Mouse (Mus musculus) neural tube, embryonic 13.5 days (tissue): Measurements from ENCODE around the gene Ece2. TPM values are rescaled to one million over a fixed set of nuclear protein-coding genes. Genes with fewer than 3 reads are reported as not detected.

ENCODE experiments used
- ATAC-seq: fragments of 200-750 bp; cut with Nextera tagmentation; 2 replicates; pipeline ENCODE4 v1.8.0; 2017; ENCODE audit warnings: low read depth, mild to moderate bottlenecking, moderate TSS enrichment, moderate library complexity
- H3K27ac ChIP-seq: fragments of 300-500 bp; sonication (generic); replicated peaks from 2 replicates; pipeline ENCODE4 v1.5.1; 2015; ENCODE audit warnings: moderate library complexity, mild to moderate bottlenecking, inconsistent platforms
- H3K27me3 ChIP-seq: fragments of 300-500 bp; sonication (generic); 2 replicates; pipeline ENCODE4 v1.6.1; 2015; ENCODE audit warnings: mild to moderate bottlenecking, inconsistent platforms
- H3K36me3 ChIP-seq: fragments of 300-500 bp; sonication (generic); 2 replicates; pipeline ENCODE4 v1.6.1; 2015; ENCODE audit warnings: mild to moderate bottlenecking, inconsistent platforms
- H3K4me1 ChIP-seq: fragments of 300-500 bp; sonication (generic); replicated peaks from 2 replicates; pipeline ENCODE4 v1.6.1; 2015; ENCODE audit warnings: inconsistent platforms
- H3K4me2 ChIP-seq: fragments of 300-500 bp; sonication (generic); 2 replicates; pipeline ENCODE4 v1.6.1; 2015; ENCODE audit warnings: inconsistent platforms, mild to moderate bottlenecking, moderate library complexity
- H3K4me3 ChIP-seq: fragments of 300-500 bp; sonication (generic); 2 replicates; pipeline ENCODE4 v1.5.1; 2015; ENCODE audit warnings: mild to moderate bottlenecking, inconsistent platforms
- H3K9ac ChIP-seq: fragments of 300-500 bp; sonication (generic); 2 replicates; pipeline ENCODE4 v1.6.1; 2015; ENCODE audit warnings: moderate library complexity, mild to moderate bottlenecking, inconsistent platforms
- H3K9me3 ChIP-seq: fragments of 300-500 bp; sonication (generic); 2 replicates; pipeline ENCODE4 v1.6.1; 2016; ENCODE audit warnings: inconsistent platforms
- WGBS: fragments of 180-500 bp; shearing (Covaris S2); methylation state at CpG from one replicate; pipeline ENCODE4 v1.1.7; 2015; 5-methylcytosine and 5-hydroxymethylcytosine counted together
- polyA plus RNA-seq: library from polyadenylated mRNA; unstranded; fragments of >200 nt; fragmentation: Nextera tagmentation; extraction: Ambion mirVana; gene quantifications from 2 replicates; pipeline ENCODE4 v1.2.1, GENCODE M21; 2015

The Ece2 gene
- polyA plus RNA-seq, result 12.2 and 12.8 TPM in 2 replicates

- H3K9ac ChIP-seq, result peak within 1 kb of the TSS; percentile 87
- ATAC-seq, result peak; percentile 73
- no peaks in the 10 kb centered on the region for H3K9me3 ChIP-seq
- H3K4me3 ChIP-seq, result peak within 1 kb of the TSS; percentile 64
- H3K4me2 ChIP-seq, result peak within 1 kb of the TSS; percentile 92
- H3K36me3 ChIP-seq, result no peaks in the 10 kb centered on the region
- peak within 1 kb of the TSS; percentile 72 for H3K27ac ChIP-seq
- WGBS, result 8% methylated on average over 47 of the region's 54 CpGs
- peaks cover 21% of the 10 kb centered on the region for H3K4me1 ChIP-seq
- H3K27me3 ChIP-seq, result peaks cover 6% of the 10 kb centered on the region; the same call in 1 of the 2 replicates
These were observed at the start of gene Ece2 for GRCm38 (mm10) chr16:20629731-20630634. TSS of gene Ece2 (plus strand) at chr16:20629828.

GRCm38 (mm10) chr16:20589366-20589938, 40.2 kb upstream of the Ece2 start, which contains the start of gene Vwa5b2:
TSS of gene Vwa5b2 (plus strand) at chr16:20589471.
- peaks cover 70% of the 10 kb centered on the region for H3K27me3 ChIP-seq

GRCm38 (mm10) chr16:20589939-20590679, 39.5 kb upstream of the Ece2 start:
- H3K4me1 ChIP-seq, result peaks cover 28% of the 10 kb centered on the region
- no peaks in the 10 kb centered on the region for H3K9me3 ChIP-seq
- H3K4me3 ChIP-seq, result peak overlapping the region; percentile 55
- no peaks in the 10 kb centered on the region for H3K36me3 ChIP-seq
- under 1% methylated on average over 39 of the region's 39 CpGs for WGBS
- peak overlapping the region; percentile 67 for H3K27ac ChIP-seq
- peak overlapping the region; percentile 79 for H3K9ac ChIP-seq
- H3K27me3 ChIP-seq, result peaks cover 77% of the 10 kb centered on the region
- ATAC-seq, result peak; percentile 85
- peak overlapping the region; percentile 70 for H3K4me2 ChIP-seq

More at GRCm38 (mm10) chr16:20589366-20589938, 40.2 kb upstream of the Ece2 start, which contains the start of gene Vwa5b2:
- H3K27ac ChIP-seq, result peak within 1 kb of the TSS; percentile 67
- H3K9me3 ChIP-seq, result no peaks in the 10 kb centered on the region
- peaks cover 28% of the 10 kb centered on the region for H3K4me1 ChIP-seq
- no peaks in the 10 kb centered on the region for H3K36me3 ChIP-seq
- ATAC-seq, result peak; percentile 78
- H3K4me3 ChIP-seq, result peak within 1 kb of the TSS; percentile 55
- under 1% methylated on average over 24 of the region's 24 CpGs for WGBS
- H3K9ac ChIP-seq, result peak within 1 kb of the TSS; percentile 79
- peak within 1 kb of the TSS; percentile 70 for H3K4me2 ChIP-seq

- Histone ChIP-seq H3K9me3 (no peaks in the 10 kb centered on the region), H3K9ac (peak overlapping the region; percentile 79), H3K27me3 (peaks cover 78% of the 10 kb centered on the region), H3K4me1 (peaks cover 28% of the 10 kb centered on the region), H3K4me2 (peak overlapping the region; percentile 70), H3K27ac (no peak overlapping the region), H3K4me3 (peak overlapping the region; percentile 55), H3K36me3 (no peaks in the 10 kb centered on the region)
- ATAC-seq, result peak; percentile 2; the same call in 1 of the 2 replicates
- 2% methylated on average over 17 of the region's 17 CpGs for WGBS
These were observed 39.0 kb upstream of the Ece2 start for GRCm38 (mm10) chr16:20590680-20591038.

- Histone ChIP-seq H3K36me3 (no peaks in the 10 kb centered on the region), H3K4me2 (peak overlapping the region; percentile 70), H3K27ac (no peak overlapping the region), H3K27me3 (peaks cover 79% of the 10 kb centered on the region), H3K9me3 (no peaks in the 10 kb centered on the region), H3K4me1 (peaks cover 28% of the 10 kb centered on the region), H3K4me3 (peak overlapping the region; percentile 55), H3K9ac (peak overlapping the region; percentile 79)
- ATAC-seq, result peak; percentile 28
- 4% methylated on average over 48 of the region's 48 CpGs for WGBS
These were observed 38.4 kb upstream of the Ece2 start for GRCm38 (mm10) chr16:20591076-20591705.

- WGBS, result 86% methylated on average over 7 of the region's 7 CpGs
- Histone ChIP-seq H3K27me3 (peaks cover 56% of the 10 kb centered on the region), H3K4me1 (peaks cover 16% of the 10 kb centered on the region), H3K27ac (no peak overlapping the region), H3K36me3 (no peaks in the 10 kb centered on the region), H3K4me3 (no peak overlapping the region), H3K4me2 (no peak overlapping the region), H3K9me3 (no peaks in the 10 kb centered on the region), H3K9ac (no peak overlapping the region)
- ATAC-seq, result no peak
These were observed 34.5 kb upstream of the Ece2 start for GRCm38 (mm10) chr16:20595060-20595673.

- H3K36me3 ChIP-seq, result no peaks in the 10 kb centered on the region
- no peak for ATAC-seq
- peaks cover 50% of the 10 kb centered on the region for H3K27me3 ChIP-seq
- WGBS, result 92% methylated on average over 4 of the region's 4 CpGs
- no peak overlapping the region for H3K4me2 ChIP-seq
- no peak overlapping the region for H3K27ac ChIP-seq
- no peak overlapping the region for H3K9ac ChIP-seq
- H3K4me3 ChIP-seq, result no peak overlapping the region
- H3K4me1 ChIP-seq, result peaks cover 10% of the 10 kb centered on the region
- H3K9me3 ChIP-seq, result no peaks in the 10 kb centered on the region
These were observed 33.9 kb upstream of the Ece2 start for GRCm38 (mm10) chr16:20595737-20596136.

GRCm38 (mm10) chr16:20596687-20597441, 32.8 kb upstream of the Ece2 start:
- Histone ChIP-seq H3K4me1 (no peaks in the 10 kb centered on the region), H3K9me3 (no peaks in the 10 kb centered on the region), H3K4me2 (no peak overlapping the region), H3K27ac (no peak overlapping the region), H3K27me3 (peaks cover 39% of the 10 kb centered on the region), H3K4me3 (no peak overlapping the region), H3K9ac (no peak overlapping the region), H3K36me3 (no peaks in the 10 kb centered on the region)
- WGBS, result 71% methylated on average over 7 of the region's 7 CpGs
- ATAC-seq, result no peak

- Histone ChIP-seq H3K4me3 (no peak overlapping the region), H3K27ac (no peak overlapping the region), H3K27me3 (peaks cover 2% of the 10 kb centered on the region; the same call in 1 of the 2 replicates), H3K4me2 (no peak overlapping the region), H3K36me3 (peaks cover 20% of the 10 kb centered on the region), H3K4me1 (peaks cover 13% of the 10 kb centered on the region), H3K9ac (no peak overlapping the region), H3K9me3 (no peaks in the 10 kb centered on the region)
- 69% methylated on average over 5 of the region's 5 CpGs for WGBS
- 0 out of 2 replicates have a peak, but pooled peaks have one; percentile 19 for ATAC-seq
These were observed 29.1 kb upstream of the Ece2 start for GRCm38 (mm10) chr16:20600511-20600910.

- WGBS, result 52% methylated on average over 9 of the region's 9 CpGs
- peak; percentile 28; the same call in 1 of the 2 replicates for ATAC-seq
These were observed 24.9 kb upstream of the Ece2 start for GRCm38 (mm10) chr16:20604705-20605104.

More at GRCm38 (mm10) chr16:20604705-20605104, 24.9 kb upstream of the Ece2 start:
- H3K9me3 ChIP-seq, result no peaks in the 10 kb centered on the region
- H3K36me3 ChIP-seq, result peaks cover 48% of the 10 kb centered on the region
- H3K27me3 ChIP-seq, result no peaks in the 10 kb centered on the region
- H3K27ac ChIP-seq, result 0 out of 2 replicates have a peak overlapping the region, but pooled peaks have one; percentile 42
- H3K4me2 ChIP-seq, result no peak overlapping the region
- H3K4me3 ChIP-seq, result no peak overlapping the region
- peaks cover 26% of the 10 kb centered on the region for H3K4me1 ChIP-seq
- no peak overlapping the region for H3K9ac ChIP-seq
